Mouse (Mus musculus): ENCODE measurements at regions not wholly inside any gene's neighbourhood (a gene's known extent, or its start where the extent isn't known, plus 50 kb on each side); places are given as distances from the start of the nearest gene placed in this dataset.

GRCm38 (mm10) chr1:82095101-82095500 lies 137.8 kb upstream of the Gm9747 start:
- Histone ChIP-seq H3K27me3 (ENCODE audit: control insufficient read depth, insufficient read depth, low read length) (no peaks in the 10 kb centered on the region), H3K4me3 (ENCODE audit: low read depth, low read length) (no peak overlapping the region), H3K27ac (ENCODE audit: low read depth) (no peak overlapping the region), H3K36me3 (replicated peaks; ENCODE audit: control insufficient read depth, insufficient read depth, low read length) (no peaks in the 10 kb centered on the region), H3K9ac (replicated peaks; ENCODE audit: low read depth, low read length) (no peak overlapping the region), H3K4me2 (ENCODE audit: low read depth, low read length) (no peak overlapping the region), H3K9me3 (replicated peaks; ENCODE audit: control insufficient read depth, low read length) (no peaks in the 10 kb centered on the region), H3K4me1 (ENCODE audit: control insufficient read depth, insufficient read depth) (peaks cover 10% of the 10 kb centered on the region; the same call in 1 of the 2 replicates)
- WGBS = 91% methylated on average over 2 of the region's 2 CpGs
- no peak for TF ChIP-seq CTCF (IDR thresholded peaks at IDR 0.05; ENCODE audit: low read depth)
- TF ChIP-seq EP300 (IDR thresholded peaks at IDR 0.05; ENCODE audit: low read depth) = no peak
- ATAC-seq (ENCODE audit: insufficient read depth, low read depth) = no peak
- DNase-seq (ENCODE audit: low spot score) = no peak

- ATAC-seq (ENCODE audit: insufficient read depth, low read depth) = no peak
- no peaks in the 10 kb centered on the region for H3K27me3 ChIP-seq (ENCODE audit: control insufficient read depth, insufficient read depth, low read length)
Observed at GRCm38 (mm10) chr1:82106756-82107155, 126.2 kb upstream of the Gm9747 start.

GRCm38 (mm10) chr1:82110071-82110635 lies 122.8 kb upstream of the Gm9747 start:
- Histone ChIP-seq H3K4me1 (ENCODE audit: control insufficient read depth, insufficient read depth) (0 out of 2 replicates have a peak, but pooled peaks cover 4% of the 10 kb centered on the region), H3K9me3 (replicated peaks; ENCODE audit: control insufficient read depth, low read length) (no peaks in the 10 kb centered on the region), H3K27me3 (ENCODE audit: control insufficient read depth, insufficient read depth, low read length) (no peaks in the 10 kb centered on the region), H3K36me3 (replicated peaks; ENCODE audit: control insufficient read depth, insufficient read depth, low read length) (no peaks in the 10 kb centered on the region), H3K9ac (replicated peaks; ENCODE audit: low read depth, low read length) (no peak overlapping the region), H3K4me3 (ENCODE audit: low read depth, low read length) (no peak overlapping the region), H3K4me2 (ENCODE audit: low read depth, low read length) (no peak overlapping the region), H3K27ac (ENCODE audit: low read depth) (no peak overlapping the region)
- TF ChIP-seq EP300 (IDR thresholded peaks at IDR 0.05; ENCODE audit: low read depth) = no peak
- no peak for TF ChIP-seq CTCF (IDR thresholded peaks at IDR 0.05; ENCODE audit: low read depth)
- DNase-seq (ENCODE audit: low spot score) = no peak
- ATAC-seq (ENCODE audit: insufficient read depth, low read depth) = no peak
- WGBS = 83% methylated on average over 1 of the region's 1 CpGs

More at GRCm38 (mm10) chr1:82106756-82107155, 126.2 kb upstream of the Gm9747 start:
- Histone ChIP-seq H3K4me1 (ENCODE audit: control insufficient read depth, insufficient read depth) (0 out of 2 replicates have a peak, but pooled peaks cover 4% of the 10 kb centered on the region), H3K27ac (ENCODE audit: low read depth) (no peak overlapping the region), H3K9me3 (replicated peaks; ENCODE audit: control insufficient read depth, low read length) (no peaks in the 10 kb centered on the region), H3K4me3 (ENCODE audit: low read depth, low read length) (no peak overlapping the region), H3K9ac (replicated peaks; ENCODE audit: low read depth, low read length) (no peak overlapping the region), H3K36me3 (replicated peaks; ENCODE audit: control insufficient read depth, insufficient read depth, low read length) (no peaks in the 10 kb centered on the region), H3K4me2 (ENCODE audit: low read depth, low read length) (no peak overlapping the region)
- TF ChIP-seq EP300 (IDR thresholded peaks at IDR 0.05; ENCODE audit: low read depth) = no peak
- no peak for TF ChIP-seq CTCF (IDR thresholded peaks at IDR 0.05; ENCODE audit: low read depth)
- WGBS = 79% methylated on average over 5 of the region's 5 CpGs
- no peak for DNase-seq (ENCODE audit: low spot score)

- Histone ChIP-seq H3K27ac (ENCODE audit: low read depth) (no peak overlapping the region), H3K9ac (replicated peaks; ENCODE audit: low read depth, low read length) (no peak overlapping the region), H3K9me3 (replicated peaks; ENCODE audit: control insufficient read depth, low read length) (no peaks in the 10 kb centered on the region), H3K36me3 (replicated peaks; ENCODE audit: control insufficient read depth, insufficient read depth, low read length) (no peaks in the 10 kb centered on the region), H3K27me3 (ENCODE audit: control insufficient read depth, insufficient read depth, low read length) (no peaks in the 10 kb centered on the region), H3K4me1 (ENCODE audit: control insufficient read depth, insufficient read depth) (0 out of 2 replicates have a peak, but pooled peaks cover 4% of the 10 kb centered on the region), H3K4me2 (ENCODE audit: low read depth, low read length) (no peak overlapping the region), H3K4me3 (ENCODE audit: low read depth, low read length) (no peak overlapping the region)
- ATAC-seq (ENCODE audit: insufficient read depth, low read depth) (no peak), DNase-seq (ENCODE audit: low spot score) (no peak)
- no peak for TF ChIP-seq EP300 (IDR thresholded peaks at IDR 0.05; ENCODE audit: low read depth)
- WGBS = 25% methylated on average over 5 of the region's 5 CpGs
Observed at GRCm38 (mm10) chr1:82112401-82112800, 120.5 kb upstream of the Gm9747 start.

- TF ChIP-seq EP300 (IDR thresholded peaks at IDR 0.05; ENCODE audit: low read depth) (no peak), CTCF (IDR thresholded peaks at IDR 0.05; ENCODE audit: low read depth) (no peak)
- no peak for DNase-seq (ENCODE audit: low spot score)
- H3K27ac ChIP-seq (ENCODE audit: low read depth) = no peak overlapping the region
Observed at GRCm38 (mm10) chr1:82124503-82124902, 108.4 kb upstream of the Gm9747 start.

GRCm38 (mm10) chr1:82129700-82130275 lies 103.1 kb upstream of the Gm9747 start:
- no peaks in the 10 kb centered on the region for H3K27me3 ChIP-seq (ENCODE audit: control insufficient read depth, insufficient read depth, low read length)
- TF ChIP-seq CTCF (IDR thresholded peaks at IDR 0.05; ENCODE audit: low read depth) (no peak), EP300 (IDR thresholded peaks at IDR 0.05; ENCODE audit: low read depth) (no peak)
- ATAC-seq (ENCODE audit: insufficient read depth, low read depth) = no peak

More at GRCm38 (mm10) chr1:82124503-82124902, 108.4 kb upstream of the Gm9747 start:
- Histone ChIP-seq H3K9me3 (replicated peaks; ENCODE audit: control insufficient read depth, low read length) (no peaks in the 10 kb centered on the region), H3K36me3 (replicated peaks; ENCODE audit: control insufficient read depth, insufficient read depth, low read length) (no peaks in the 10 kb centered on the region), H3K4me2 (ENCODE audit: low read depth, low read length) (no peak overlapping the region), H3K4me3 (ENCODE audit: low read depth, low read length) (no peak overlapping the region), H3K4me1 (ENCODE audit: control insufficient read depth, insufficient read depth) (no peaks in the 10 kb centered on the region), H3K9ac (replicated peaks; ENCODE audit: low read depth, low read length) (no peak overlapping the region), H3K27me3 (ENCODE audit: control insufficient read depth, insufficient read depth, low read length) (no peaks in the 10 kb centered on the region)
- 40% methylated on average over 5 of the region's 5 CpGs for WGBS
- ATAC-seq (ENCODE audit: insufficient read depth, low read depth) = no peak

More at GRCm38 (mm10) chr1:82129700-82130275, 103.1 kb upstream of the Gm9747 start:
- no peak overlapping the region for H3K27ac ChIP-seq (ENCODE audit: low read depth)
- H3K4me1 ChIP-seq (ENCODE audit: control insufficient read depth, insufficient read depth) = no peaks in the 10 kb centered on the region
- no peak overlapping the region for H3K4me3 ChIP-seq (ENCODE audit: low read depth, low read length)
- no peak for DNase-seq (ENCODE audit: low spot score)
- no peak overlapping the region for H3K4me2 ChIP-seq (ENCODE audit: low read depth, low read length)
- no peaks in the 10 kb centered on the region for H3K36me3 ChIP-seq (replicated peaks; ENCODE audit: control insufficient read depth, insufficient read depth, low read length)
- H3K9ac ChIP-seq (replicated peaks; ENCODE audit: low read depth, low read length) = no peak overlapping the region
- 44% methylated on average over 5 of the region's 5 CpGs for WGBS
- no peaks in the 10 kb centered on the region for H3K9me3 ChIP-seq (replicated peaks; ENCODE audit: control insufficient read depth, low read length)
